Mouse (Mus musculus): ENCODE results near the gene Cd4. TPM values are rescaled to one million over a fixed set of nuclear protein-coding genes. Genes with fewer than 3 reads are reported as not detected.
"Not testable (repeated sequence)": the region's sequence is repeated elsewhere in the genome, so short reads cannot be mapped to it uniquely, and the experiment has no call there.

The Cd4 gene
- polyA plus RNA-seq, 1 experiment from 2014 or later: 0.14 TPM

- Histone ChIP-seq H3K36me3 (ENCODE audit: control insufficient read depth, insufficient read depth) (no peaks in the 10 kb centered on the region), H3K4me1 (ENCODE audit: control insufficient read depth, low read depth, low read length) (no peaks in the 10 kb centered on the region), H3K27me3 (ENCODE audit: control insufficient read depth, insufficient read depth, low read depth, low read length) (peaks cover 5% of the 10 kb centered on the region; the same call in 1 of the 2 replicates), H3K4me3 (ENCODE audit: low read depth, low read length) (no peak within 1 kb of the TSS), H3K27ac (ENCODE audit: low read length) (no peak within 1 kb of the TSS), H3K9ac (ENCODE audit: low read depth, low read length) (no peak within 1 kb of the TSS), H3K9me3 (replicated peaks; ENCODE audit: control insufficient read depth, low read length) (no peaks in the 10 kb centered on the region), H3K4me2 (ENCODE audit: low read depth, low read length) (no peak within 1 kb of the TSS)
- WGBS (ENCODE audit: insufficient replicate concordance): 32% methylated on average over 15 of the region's 15 CpGs
- ATAC-seq (ENCODE audit: low read depth): no peak
Observed at GRCm38 (mm10) chr6:124840241-124841167, 47.5 kb downstream of the Cd4 start, which contains the start of gene Gnb3. TSS of gene Gnb3 (minus strand) at chr6:124840275.

GRCm38 (mm10) chr6:124839805-124840204 lies 48.2 kb downstream of the Cd4 start:
- Histone ChIP-seq H3K9ac (ENCODE audit: low read depth, low read length) (no peak overlapping the region), H3K36me3 (ENCODE audit: control insufficient read depth, insufficient read depth) (peaks cover under 1% of the 10 kb centered on the region; the same call in 1 of the 2 replicates), H3K9me3 (replicated peaks; ENCODE audit: control insufficient read depth, low read length) (no peaks in the 10 kb centered on the region), H3K4me3 (ENCODE audit: low read depth, low read length) (no peak overlapping the region), H3K27ac (ENCODE audit: low read length) (no peak overlapping the region), H3K27me3 (ENCODE audit: control insufficient read depth, insufficient read depth, low read depth, low read length) (peaks cover 5% of the 10 kb centered on the region; the same call in 1 of the 2 replicates), H3K4me2 (ENCODE audit: low read depth, low read length) (no peak overlapping the region), H3K4me1 (ENCODE audit: control insufficient read depth, low read depth, low read length) (no peaks in the 10 kb centered on the region)
- ATAC-seq (ENCODE audit: low read depth): no peak
- 20% methylated on average over 8 of the region's 8 CpGs for WGBS (ENCODE audit: insufficient replicate concordance)

GRCm38 (mm10) chr6:124836411-124836810 lies 51.6 kb downstream of the Cd4 start:
- Histone ChIP-seq H3K9ac (ENCODE audit: low read depth, low read length) (no peak overlapping the region), H3K4me1 (ENCODE audit: control insufficient read depth, low read depth, low read length) (peaks cover 5% of the 10 kb centered on the region), H3K27me3 (ENCODE audit: control insufficient read depth, insufficient read depth, low read depth, low read length) (peaks cover 5% of the 10 kb centered on the region; the same call in 1 of the 2 replicates), H3K4me2 (ENCODE audit: low read depth, low read length) (no peak overlapping the region), H3K27ac (ENCODE audit: low read length) (no peak overlapping the region), H3K9me3 (replicated peaks; ENCODE audit: control insufficient read depth, low read length) (no peaks in the 10 kb centered on the region), H3K36me3 (ENCODE audit: control insufficient read depth, insufficient read depth) (peaks cover 33% of the 10 kb centered on the region), H3K4me3 (ENCODE audit: low read depth, low read length) (no peak overlapping the region)
- WGBS (ENCODE audit: insufficient replicate concordance): 75% methylated on average over 7 of the region's 7 CpGs
- no peak for ATAC-seq (ENCODE audit: low read depth)

- Histone ChIP-seq H3K27ac (ENCODE audit: low read length) (no peak overlapping the region), H3K4me1 (ENCODE audit: control insufficient read depth, low read depth, low read length) (peaks cover 8% of the 10 kb centered on the region), H3K4me3 (ENCODE audit: low read depth, low read length) (no peak overlapping the region), H3K9ac (ENCODE audit: low read depth, low read length) (no peak overlapping the region), H3K4me2 (ENCODE audit: low read depth, low read length) (no peak overlapping the region), H3K27me3 (ENCODE audit: control insufficient read depth, insufficient read depth, low read depth, low read length) (peaks cover 5% of the 10 kb centered on the region; the same call in 1 of the 2 replicates), H3K9me3 (replicated peaks; ENCODE audit: control insufficient read depth, low read length) (no peaks in the 10 kb centered on the region), H3K36me3 (ENCODE audit: control insufficient read depth, insufficient read depth) (peaks cover 35% of the 10 kb centered on the region)
- WGBS (ENCODE audit: insufficient replicate concordance): 83% methylated on average over 10 of the region's 10 CpGs
- ATAC-seq (ENCODE audit: low read depth): no peak
Observed at GRCm38 (mm10) chr6:124835531-124835930, 52.5 kb downstream of the Cd4 start.

- Histone ChIP-seq H3K27ac (ENCODE audit: low read length) (no peak overlapping the region), H3K4me3 (ENCODE audit: low read depth, low read length) (no peak overlapping the region), H3K4me2 (ENCODE audit: low read depth, low read length) (no peak overlapping the region), H3K27me3 (ENCODE audit: control insufficient read depth, insufficient read depth, low read depth, low read length) (peaks cover 5% of the 10 kb centered on the region; the same call in 1 of the 2 replicates), H3K36me3 (ENCODE audit: control insufficient read depth, insufficient read depth) (peaks cover 35% of the 10 kb centered on the region), H3K4me1 (ENCODE audit: control insufficient read depth, low read depth, low read length) (peaks cover 8% of the 10 kb centered on the region), H3K9ac (ENCODE audit: low read depth, low read length) (no peak overlapping the region), H3K9me3 (replicated peaks; ENCODE audit: control insufficient read depth, low read length) (no peaks in the 10 kb centered on the region)
- ATAC-seq (ENCODE audit: low read depth): no peak
- 70% methylated on average over 6 of the region's 6 CpGs for WGBS (ENCODE audit: insufficient replicate concordance)
Observed at GRCm38 (mm10) chr6:124834512-124835081, 53.4 kb downstream of the Cd4 start.

- H3K9ac ChIP-seq (ENCODE audit: low read depth, low read length): no peak overlapping the region; the same call in 1 of the 2 replicates
Observed at GRCm38 (mm10) chr6:124831649-124832048, 56.4 kb downstream of the Cd4 start.

GRCm38 (mm10) chr6:124831199-124831598 lies 56.8 kb downstream of the Cd4 start:
- 94% methylated on average over 4 of the region's 4 CpGs for WGBS (ENCODE audit: insufficient replicate concordance)
- Histone ChIP-seq H3K4me3 (ENCODE audit: low read depth, low read length) (peak overlapping the region; percentile 81), H3K4me1 (ENCODE audit: control insufficient read depth, low read depth, low read length) (peaks cover 18% of the 10 kb centered on the region), H3K4me2 (ENCODE audit: low read depth, low read length) (peak overlapping the region; percentile 61), H3K36me3 (ENCODE audit: control insufficient read depth, insufficient read depth) (peaks cover 37% of the 10 kb centered on the region), H3K9ac (ENCODE audit: low read depth, low read length) (peak overlapping the region; percentile 89)
- H3K27me3 ChIP-seq (ENCODE audit: control insufficient read depth, insufficient read depth, low read depth, low read length); H3K27ac ChIP-seq (ENCODE audit: low read length); H3K9me3 ChIP-seq (replicated peaks; ENCODE audit: control insufficient read depth, low read length); ATAC-seq (ENCODE audit: low read depth): not testable (repeated sequence)

More at GRCm38 (mm10) chr6:124831649-124832048, 56.4 kb downstream of the Cd4 start:
- H3K4me3 ChIP-seq (ENCODE audit: low read depth, low read length): peak overlapping the region; percentile 81
- H3K36me3 ChIP-seq (ENCODE audit: control insufficient read depth, insufficient read depth): peaks cover 35% of the 10 kb centered on the region
- H3K27me3 ChIP-seq (ENCODE audit: control insufficient read depth, insufficient read depth, low read depth, low read length): no peaks in the 10 kb centered on the region
- H3K27ac ChIP-seq (ENCODE audit: low read length): no peak overlapping the region
- no peak for ATAC-seq (ENCODE audit: low read depth)
- 94% methylated on average over 8 of the region's 8 CpGs for WGBS (ENCODE audit: insufficient replicate concordance)
- H3K4me1 ChIP-seq (ENCODE audit: control insufficient read depth, low read depth, low read length): peaks cover 18% of the 10 kb centered on the region
- peak overlapping the region; percentile 61 for H3K4me2 ChIP-seq (ENCODE audit: low read depth, low read length)
- H3K9me3 ChIP-seq (replicated peaks; ENCODE audit: control insufficient read depth, low read length): no peaks in the 10 kb centered on the region

- peak; percentile 79 for ATAC-seq (ENCODE audit: low read depth)
- H3K27ac ChIP-seq (ENCODE audit: low read length): peak overlapping the region; percentile 96
- H3K36me3 ChIP-seq (ENCODE audit: control insufficient read depth, insufficient read depth): peaks cover 43% of the 10 kb centered on the region
- under 1% methylated on average over 38 of the region's 38 CpGs for WGBS (ENCODE audit: insufficient replicate concordance)
- H3K27me3 ChIP-seq (ENCODE audit: control insufficient read depth, insufficient read depth, low read depth, low read length): no peaks in the 10 kb centered on the region
- peak overlapping the region; percentile 89 for H3K9ac ChIP-seq (ENCODE audit: low read depth, low read length)
- H3K4me2 ChIP-seq (ENCODE audit: low read depth, low read length): peak overlapping the region; percentile 73
- no peaks in the 10 kb centered on the region for H3K9me3 ChIP-seq (replicated peaks; ENCODE audit: control insufficient read depth, low read length)
- peaks cover 18% of the 10 kb centered on the region for H3K4me1 ChIP-seq (ENCODE audit: control insufficient read depth, low read depth, low read length)
- peak overlapping the region; percentile 81 for H3K4me3 ChIP-seq (ENCODE audit: low read depth, low read length)
Observed at GRCm38 (mm10) chr6:124829799-124830700, 58.0 kb downstream of the Cd4 start.
